Mouse (Mus musculus) liver, adult 2 months (tissue): Measurements from ENCODE around the gene Zbp1. TPM values are rescaled to one million over a fixed set of nuclear protein-coding genes. Genes with fewer than 3 reads are reported as not detected.

Source experiments
- DNase-seq: peaks from one replicate; pipeline ENCODE4 v3.0.0-alpha.2; 2011; ENCODE audit warnings: low read depth, low spot score; ENCODE audit errors: extremely low read depth
- H3K27ac ChIP-seq: fragments of 200-500 bp; replicated peaks from 2 replicates; pipeline ENCODE4 v1.5.1; 2012; ENCODE audit warnings: low read depth, mild to moderate bottlenecking, control low read depth, inconsistent platforms, low read length; ENCODE audit not compliant: insufficient read depth
- H3K27me3 ChIP-seq: fragments of 200-500 bp; 2 replicates; pipeline ENCODE4 v1.6.1; 2012; ENCODE audit warnings: mild to moderate bottlenecking, moderate library complexity, low read length, inconsistent platforms; ENCODE audit not compliant: control insufficient read depth, insufficient read depth
- H3K36me3 ChIP-seq: fragments of 200-500 bp; 2 replicates; pipeline ENCODE4 v1.6.1; 2012; ENCODE audit warnings: low read length, inconsistent platforms; ENCODE audit not compliant: control insufficient read depth, insufficient read depth
- H3K4me1 ChIP-seq: fragments of 200-500 bp; 2 replicates; pipeline ENCODE4 v1.6.1; 2011; ENCODE audit warnings: low read length; ENCODE audit not compliant: control insufficient read depth, insufficient read depth
- H3K4me3 ChIP-seq: fragments of 200-500 bp; 2 replicates; pipeline ENCODE4 v1.5.1; 2011; ENCODE audit warnings: low read depth, mild to moderate bottlenecking, control low read depth, low read length, moderate library complexity; ENCODE audit not compliant: insufficient read depth
- H3K79me2 ChIP-seq: fragments of 200-500 bp; 2 replicates; pipeline ENCODE4 v1.6.1; 2012; ENCODE audit warnings: inconsistent platforms, mild to moderate bottlenecking, low read length, moderate library complexity; ENCODE audit not compliant: control insufficient read depth, insufficient read depth
- H3K9ac ChIP-seq: fragments of 200-500 bp; 2 replicates; pipeline ENCODE4 v1.6.1; 2012; ENCODE audit warnings: low read depth, mild to moderate bottlenecking, control low read depth, inconsistent platforms, low read length
- CTCF ChIP-seq: fragments of 200-500 bp; IDR thresholded peaks from 2 replicates; pipeline ENCODE4 v1.5.1; 2011; ENCODE audit warnings: low read depth, low read length, control low read depth
- POLR2A ChIP-seq: fragments of 200-500 bp; IDR thresholded peaks from 2 replicates; pipeline ENCODE4 v1.6.1; 2011; ENCODE audit warnings: low read length, control low read depth; ENCODE audit not compliant: insufficient read depth; ENCODE audit errors: extremely low read depth
- WGBS: fragments of 180-500 bp; shearing (Covaris S2); methylation state at CpG from one replicate; pipeline ENCODE4 v1.1.7; 2018; 5-methylcytosine and 5-hydroxymethylcytosine counted together
- polyA plus RNA-seq: library from polyadenylated mRNA; depleted of rRNA; stranded (reverse); fragments of >200 nt; gene quantifications from 2 replicates; pipeline ENCODE4 v1.2.3, GENCODE M21; 2012
- total RNA-seq: library from RNA; depleted of rRNA; stranded (reverse); fragments of >200 nt; gene quantifications from 2 replicates; pipeline ENCODE4 v1.2.3, GENCODE M21; 2014

Gene Zbp1
- total and polyA plus RNA-seq, 2 experiments = 10.8 to 13.2 TPM

GRCm38 (mm10) chr2:173175703-173176102 lies 43.0 kb downstream of the Zbp1 start:
- 93% methylated on average over 5 of the region's 5 CpGs for WGBS
- Histone ChIP-seq H3K27ac (no peak overlapping the region), H3K79me2 (no peaks in the 10 kb centered on the region), H3K4me3 (no peak overlapping the region), H3K9ac (no peak overlapping the region), H3K36me3 (no peaks in the 10 kb centered on the region), H3K27me3 (no peaks in the 10 kb centered on the region), H3K4me1 (peaks cover 4% of the 10 kb centered on the region)
- TF ChIP-seq POLR2A = no peak
- no peak for TF ChIP-seq CTCF
- DNase-seq = no peak

- H3K27ac ChIP-seq = no peak overlapping the region
Measured at GRCm38 (mm10) chr2:173174569-173174968, 44.2 kb downstream of the Zbp1 start.

GRCm38 (mm10) chr2:173173521-173174511 lies 44.9 kb downstream of the Zbp1 start:
- 41% methylated on average over 22 of the region's 22 CpGs for WGBS
- H3K4me3 ChIP-seq = no peak overlapping the region

More at GRCm38 (mm10) chr2:173174569-173174968, 44.2 kb downstream of the Zbp1 start:
- no peak overlapping the region for H3K4me3 ChIP-seq
- no peaks in the 10 kb centered on the region for H3K36me3 ChIP-seq
- H3K27me3 ChIP-seq = no peaks in the 10 kb centered on the region
- H3K79me2 ChIP-seq = no peaks in the 10 kb centered on the region
- H3K4me1 ChIP-seq = peaks cover 13% of the 10 kb centered on the region
- TF ChIP-seq POLR2A = no peak
- TF ChIP-seq CTCF = no peak
- no peak for DNase-seq
- WGBS = 55% methylated on average over 1 of the region's 1 CpGs
- H3K9ac ChIP-seq = no peak overlapping the region

GRCm38 (mm10) chr2:173173008-173173407 lies 45.7 kb downstream of the Zbp1 start:
- no peak for DNase-seq
- 55% methylated on average over 2 of the region's 2 CpGs for WGBS

More at GRCm38 (mm10) chr2:173173521-173174511, 44.9 kb downstream of the Zbp1 start:
- Histone ChIP-seq H3K27ac (no peak overlapping the region), H3K9ac (no peak overlapping the region), H3K79me2 (no peaks in the 10 kb centered on the region), H3K36me3 (no peaks in the 10 kb centered on the region), H3K27me3 (no peaks in the 10 kb centered on the region), H3K4me1 (peaks cover 14% of the 10 kb centered on the region)
- peak; percentile 48 for DNase-seq
- no peak for TF ChIP-seq CTCF
- no peak for TF ChIP-seq POLR2A

GRCm38 (mm10) chr2:173172386-173172785 lies 46.3 kb downstream of the Zbp1 start:
- TF ChIP-seq POLR2A (no peak), CTCF (0 out of 2 replicates have a peak, but pooled peaks have one; percentile 0)
- no peaks in the 10 kb centered on the region for H3K27me3 ChIP-seq
- H3K9ac ChIP-seq = no peak overlapping the region
- DNase-seq = no peak
- H3K79me2 ChIP-seq = no peaks in the 10 kb centered on the region
- H3K4me1 ChIP-seq = peaks cover 14% of the 10 kb centered on the region
- H3K27ac ChIP-seq = no peak overlapping the region
- WGBS = 100% methylated on average over 1 of the region's 1 CpGs
- no peaks in the 10 kb centered on the region for H3K36me3 ChIP-seq
- H3K4me3 ChIP-seq = no peak overlapping the region

More at GRCm38 (mm10) chr2:173173008-173173407, 45.7 kb downstream of the Zbp1 start:
- Histone ChIP-seq H3K4me1 (peaks cover 14% of the 10 kb centered on the region), H3K36me3 (no peaks in the 10 kb centered on the region), H3K79me2 (no peaks in the 10 kb centered on the region), H3K9ac (no peak overlapping the region), H3K27me3 (no peaks in the 10 kb centered on the region), H3K27ac (no peak overlapping the region), H3K4me3 (no peak overlapping the region)
- TF ChIP-seq POLR2A (no peak), CTCF (no peak)
